Mouse (Mus musculus) right cerebral cortex, postnatal 10 days (tissue): Measurements from ENCODE around the gene Bche.

Source experiments
- DNase-seq, 2 experiments: peaks; one replicate each; pipeline ENCODE4 v3.0.0; 2021; ENCODE audit warnings: low spot score in 2 of 2

Gene Bche

DNA sequence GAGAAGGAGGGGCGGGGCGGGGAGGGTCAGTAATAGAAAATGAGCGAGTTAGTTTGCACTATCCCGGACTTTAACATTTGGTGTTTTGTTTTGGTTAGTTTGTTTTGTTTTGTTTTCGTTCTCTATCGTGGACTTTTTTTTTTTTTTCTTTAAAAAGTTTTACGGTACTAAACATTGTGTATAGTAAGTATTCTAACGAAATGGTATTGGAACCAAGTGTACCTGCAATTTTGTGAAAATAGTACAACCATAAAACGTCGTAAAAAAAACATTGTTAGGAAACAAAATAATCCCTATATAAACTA, at the start of gene Bche:
Gene Bche (minus strand): TSS at position 6 of the 305 bp plus-strand sequence.
- DNase-seq, result no peak

DNA sequence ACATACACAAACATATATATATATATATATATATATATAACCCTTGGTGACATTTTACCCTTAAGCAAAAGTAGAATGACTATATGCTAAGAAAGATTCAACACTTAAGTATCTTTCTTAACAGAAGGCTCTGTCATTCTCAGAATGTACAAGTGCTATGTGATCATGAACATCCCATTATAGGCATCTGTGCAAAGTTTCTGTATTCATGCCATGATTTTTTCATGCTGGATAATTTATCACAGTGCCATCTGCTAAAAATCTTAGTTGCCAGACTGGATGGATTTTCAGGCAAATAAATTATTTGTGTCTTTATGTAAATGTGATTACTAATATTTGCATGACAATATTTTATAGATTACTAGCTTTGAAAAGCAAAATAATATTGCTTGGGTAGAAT, 33.8 kb upstream of the Bche start:
- no peak for DNase-seq

- no peak for DNase-seq
These were observed 23.5 kb upstream of the Bche start for GRCm38 (mm10) chr3:73731677-73732076.

- DNase-seq, result no peak
These were observed 21.3 kb upstream of the Bche start for GRCm38 (mm10) chr3:73729511-73729910.

- no peak for DNase-seq
These were observed 17.5 kb upstream of the Bche start for GRCm38 (mm10) chr3:73725711-73726110.

DNA sequence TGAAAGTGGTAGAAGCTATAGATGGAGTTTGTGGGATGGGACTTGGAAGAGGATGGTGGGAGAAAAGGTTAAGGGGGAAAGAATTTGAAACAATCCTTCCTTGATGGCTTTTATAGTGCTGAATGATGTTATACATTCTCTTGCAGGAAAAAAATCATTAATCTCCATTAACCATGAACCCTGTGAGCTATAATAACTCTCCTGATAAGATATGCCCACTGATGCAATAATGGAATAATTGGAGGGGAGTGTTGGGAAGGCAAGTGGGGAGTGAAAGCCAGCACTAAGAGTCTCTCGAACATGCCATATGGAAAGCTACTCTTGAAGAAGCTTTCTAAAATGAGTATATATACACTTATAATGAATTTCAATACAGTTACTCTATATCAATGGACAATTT, 16.7 kb upstream of the Bche start:
- DNase-seq, result no peak

GRCm38 (mm10) chr3:73717610-73718284, 9.5 kb upstream of the Bche start:
- no peak for DNase-seq

GRCm38 (mm10) chr3:73709871-73710270, 1.7 kb upstream of the Bche start:
- no peak for DNase-seq

DNA sequence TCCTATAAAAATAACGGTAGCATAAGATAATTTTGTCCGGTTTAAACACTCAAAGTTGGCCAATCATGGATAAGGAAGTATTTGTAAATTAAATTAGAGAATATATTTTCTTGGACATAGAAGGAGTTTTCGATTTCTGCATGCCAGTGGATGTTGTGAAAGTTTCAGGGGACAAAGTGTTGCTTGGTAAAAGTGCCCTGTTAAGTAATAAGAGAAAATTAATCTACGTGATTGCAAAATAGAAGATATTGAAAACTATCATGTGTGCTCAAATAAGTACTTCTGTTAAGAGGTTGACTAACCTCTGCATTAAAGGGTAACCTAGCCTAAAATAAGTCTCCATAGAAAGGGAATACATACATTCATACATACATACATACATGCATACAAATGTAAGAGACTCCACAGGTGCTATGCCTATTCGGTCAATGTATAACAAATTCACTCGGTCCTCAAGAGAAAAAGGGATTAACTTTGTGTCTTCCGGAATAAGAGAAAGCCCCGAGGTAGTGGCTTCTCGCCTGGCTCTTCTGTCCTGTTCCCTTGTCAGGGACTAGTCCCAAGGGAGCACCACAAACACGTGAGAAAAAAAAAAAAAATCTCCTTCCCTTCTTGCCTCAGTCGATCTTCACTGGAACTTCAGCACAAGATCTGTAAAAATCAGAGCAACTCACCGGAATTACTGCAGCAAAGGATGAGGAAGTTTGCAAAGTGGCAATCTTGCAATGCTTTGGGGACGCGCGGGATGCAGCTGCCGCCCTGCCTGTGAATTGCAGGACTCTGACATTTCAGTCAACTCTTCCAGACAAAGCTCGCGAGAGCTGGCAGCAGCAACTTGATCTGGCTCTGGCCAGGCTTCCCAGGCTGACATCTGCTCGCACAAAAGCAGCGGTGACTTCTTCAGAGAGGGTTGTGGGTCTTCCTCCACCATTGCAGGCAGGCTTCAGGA, 480 bp downstream of the Bche start:
- DNase-seq, result peak; percentile 60 to 62

DNA sequence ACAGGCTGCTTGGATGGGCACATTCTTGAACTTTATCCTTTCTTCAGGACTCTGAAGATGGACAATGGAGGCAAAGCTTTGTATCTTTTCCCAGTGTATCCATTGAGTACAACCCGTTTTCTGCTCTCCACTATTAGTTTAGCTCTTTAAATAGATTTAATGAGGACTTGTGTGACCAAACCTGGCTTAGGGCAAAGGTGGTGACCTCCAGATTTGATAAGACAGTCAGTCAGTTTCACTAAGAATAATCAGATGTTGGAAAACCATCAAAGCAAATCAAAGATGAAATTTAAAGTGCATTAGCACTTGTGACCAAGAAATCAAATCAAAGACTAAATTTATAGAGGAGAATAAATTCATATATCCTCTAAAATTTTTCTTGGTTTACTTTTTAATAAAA, 1.7 kb downstream of the Bche start:
- no peak for DNase-seq

- peak; percentile 26 to 33 for DNase-seq
These were observed 9.3 kb downstream of the Bche start for GRCm38 (mm10) chr3:73698889-73699288.

DNA sequence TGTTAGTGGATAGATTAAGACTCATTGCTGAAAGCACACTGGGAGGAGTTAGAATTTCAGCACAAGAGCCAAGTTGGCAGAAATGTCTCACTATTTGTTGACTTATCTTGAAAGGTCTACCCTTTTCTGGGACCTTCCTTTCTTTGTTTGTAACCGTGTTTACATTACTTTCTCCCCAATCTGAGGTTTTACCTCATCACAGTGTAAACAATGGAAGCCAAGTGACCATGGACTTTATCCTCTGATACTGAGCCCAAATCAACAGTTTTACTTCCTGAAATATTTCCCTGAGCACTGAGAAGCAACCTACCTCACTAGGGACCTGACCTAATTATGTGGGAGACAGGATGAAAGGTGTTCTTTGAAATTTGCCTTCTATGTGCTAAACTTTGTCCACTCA, 34.9 kb downstream of the Bche start:
- DNase-seq, result no peak

GRCm38 (mm10) chr3:73668172-73668571, 40.0 kb downstream of the Bche start:
- no peak for DNase-seq

- no peak for DNase-seq
These were observed 40.7 kb downstream of the Bche start for GRCm38 (mm10) chr3:73667245-73668131.

DNA sequence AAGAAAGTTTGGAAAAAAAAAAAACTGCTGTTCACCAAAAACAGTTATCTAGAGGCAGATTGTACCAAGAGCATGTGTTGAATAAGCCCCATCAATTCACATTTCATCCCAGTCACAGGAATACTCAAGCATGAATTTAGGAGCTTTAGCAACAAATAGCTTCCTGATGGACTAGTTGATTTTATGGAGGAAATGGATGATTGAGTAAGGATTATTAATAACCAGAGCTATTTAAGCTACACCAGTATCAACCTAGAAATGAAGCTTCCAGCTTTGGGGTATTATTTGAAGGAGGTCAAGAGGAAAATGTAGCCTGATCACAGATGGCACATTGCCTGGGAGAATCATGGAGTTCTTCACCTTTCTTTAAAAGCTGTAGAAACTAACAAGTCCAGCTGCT, 57.9 kb downstream of the Bche start:
- DNase-seq, result no peak

- no peak for DNase-seq
These were observed 61.2 kb downstream of the Bche start for GRCm38 (mm10) chr3:73647064-73647463.

DNA sequence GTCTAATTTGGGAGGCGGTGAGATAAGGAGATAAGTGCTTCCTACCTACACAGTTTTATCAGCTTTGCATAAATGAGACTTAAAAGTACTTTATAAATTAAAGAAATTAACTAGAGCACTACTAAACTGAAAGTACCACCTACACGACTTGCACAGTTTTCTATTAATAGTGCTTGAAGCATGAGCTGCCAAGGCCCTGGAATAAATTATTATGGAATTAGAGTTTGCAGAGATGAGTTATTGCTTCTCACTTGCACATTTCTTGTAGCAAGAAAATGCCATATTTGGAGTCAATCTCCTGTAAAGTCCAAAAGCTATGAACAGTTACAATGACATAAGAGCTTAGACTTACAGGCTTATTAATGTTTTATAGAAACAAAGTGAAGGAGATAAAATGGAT, 96.8 kb downstream of the Bche start:
- DNase-seq, result no peak

GRCm38 (mm10) chr3:73591757-73592533, 116.3 kb downstream of the Bche start:
- no peak for DNase-seq
